Mouse (Mus musculus) spleen, postnatal 14 days (tissue): ENCODE results near the gene Wdr3.

Experiments
- DNase-seq, 2 experiments: peaks; one replicate each; pipeline ENCODE4 v3.0.0; 2021 to 2022; ENCODE audit warnings: low spot score in 2 of 2

Wdr3 gene

DNA sequence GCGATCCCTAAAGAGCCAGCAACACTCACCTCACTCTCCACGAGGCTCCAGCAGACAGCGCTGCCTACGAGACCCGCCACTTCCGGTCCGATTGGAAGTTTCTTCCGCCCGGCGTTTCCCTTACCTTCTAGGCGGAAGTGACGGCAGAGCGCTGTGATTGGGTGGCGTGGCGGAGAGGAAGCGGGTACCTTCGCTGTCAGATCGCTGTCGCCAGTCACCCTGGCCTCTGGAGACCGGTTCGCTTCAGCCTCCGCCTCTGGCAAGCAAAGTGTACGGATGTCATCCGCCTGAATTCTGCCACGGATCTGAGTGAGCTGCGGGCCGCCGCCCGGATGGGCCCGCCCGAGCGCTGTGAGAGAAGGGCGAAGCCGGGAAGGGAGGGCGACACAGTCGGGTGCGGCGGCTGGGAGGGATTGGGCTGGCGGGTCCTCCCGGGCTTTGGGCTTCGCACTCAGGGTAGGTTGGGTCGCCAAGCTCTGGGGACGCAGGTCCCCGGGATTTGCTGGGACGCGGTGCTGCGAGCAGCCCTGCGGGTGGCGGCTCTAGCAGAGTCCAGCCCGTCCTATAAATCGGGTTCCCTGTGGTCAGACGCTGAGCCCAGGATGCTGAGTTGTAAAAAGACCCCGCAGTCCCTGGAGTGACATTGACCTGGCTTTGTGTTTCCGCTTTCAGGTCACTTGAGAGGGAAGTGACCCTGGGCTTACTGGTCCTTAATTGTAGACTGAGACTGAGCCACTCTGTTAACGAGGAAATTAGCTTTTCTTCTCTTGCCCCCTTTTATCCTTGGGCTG lies at the start of gene Wdr3, which contains the start of gene Gdap2:
Gene Wdr3 (minus strand): TSS at position 93 of the 791 bp plus-strand sequence.
Gene Gdap2 (plus strand): TSS at position 67 of the 791 bp plus-strand sequence.
- peak; percentile 84 to 91 for DNase-seq

DNA sequence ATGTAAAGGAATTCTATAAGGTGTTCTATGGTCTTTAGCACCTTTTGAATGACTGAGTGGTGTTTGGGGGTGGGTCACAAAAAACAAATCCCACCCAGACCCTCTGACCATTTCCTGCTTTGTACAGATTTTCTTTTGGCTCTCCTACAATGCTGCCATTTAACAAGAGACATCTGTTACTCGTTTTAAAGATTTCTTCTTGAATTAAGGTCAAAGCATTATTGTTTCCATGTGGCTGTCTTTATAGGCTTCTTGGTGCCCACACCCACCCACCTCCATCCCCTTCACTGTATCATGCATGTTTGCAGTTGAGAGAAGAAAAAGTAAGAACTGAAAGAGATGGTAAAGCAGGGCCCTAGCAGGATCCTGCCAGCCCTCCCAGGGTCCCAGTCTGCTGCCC lies 44.8 kb upstream of the Wdr3 start:
- no peak for DNase-seq

DNA sequence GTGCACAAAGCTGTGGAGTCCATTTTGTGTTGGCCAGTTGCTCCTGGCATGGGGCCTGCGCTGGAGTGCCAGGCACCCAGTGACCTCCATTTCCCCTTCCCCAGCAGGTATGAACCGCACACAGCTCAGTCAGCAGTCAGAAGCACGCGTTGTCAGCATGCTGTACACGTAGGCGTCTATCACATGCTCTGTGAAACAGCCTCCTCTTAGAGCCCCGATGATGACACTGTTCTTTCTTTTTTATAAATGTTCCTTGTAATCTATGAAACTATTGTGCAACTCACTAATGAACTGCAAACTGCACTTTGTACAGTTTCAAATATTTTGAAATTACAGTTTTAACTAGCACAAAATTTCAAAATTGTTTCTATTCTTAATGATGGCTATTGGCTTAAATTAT lies 39.3 kb upstream of the Wdr3 start:
- no peak for DNase-seq

DNA sequence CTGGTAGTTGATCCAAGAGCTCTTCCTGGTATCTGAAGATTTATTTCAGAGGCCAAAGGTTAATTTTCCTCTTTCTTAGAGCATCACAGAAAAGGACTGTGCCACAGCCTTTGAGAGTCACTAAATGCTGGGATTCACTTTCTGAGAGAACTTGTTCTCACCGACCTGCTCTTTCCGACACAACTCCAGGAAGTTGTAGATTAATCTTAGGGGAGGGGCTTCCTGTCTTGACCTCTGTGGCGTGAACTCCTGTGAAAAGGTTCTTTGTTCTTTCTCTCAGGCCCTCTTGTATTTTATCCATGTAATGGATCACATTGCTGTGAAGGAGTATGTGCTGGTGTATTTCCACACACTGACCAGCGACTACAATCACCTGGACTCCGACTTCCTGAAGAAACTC lies 32.0 kb upstream of the Wdr3 start:
- no peak for DNase-seq

DNA sequence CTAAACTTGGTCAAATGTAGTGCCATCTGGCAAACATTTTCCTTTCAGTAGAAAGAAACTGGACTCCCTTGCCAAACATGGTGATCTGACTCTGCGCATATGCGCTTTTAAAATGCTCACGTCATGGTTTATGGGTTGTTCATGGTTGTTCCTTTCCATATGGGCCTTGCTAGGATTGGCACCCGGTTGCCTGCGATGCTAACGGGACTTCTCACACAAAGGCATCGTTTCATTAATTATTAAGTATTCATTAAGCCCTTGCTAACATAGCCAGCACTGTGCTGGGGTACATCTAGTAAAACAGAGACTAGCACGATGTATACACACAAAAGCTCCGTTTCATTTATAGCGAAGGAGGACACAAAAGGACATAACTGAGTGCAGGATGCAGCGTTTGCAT lies 27.7 kb upstream of the Wdr3 start:
- no peak for DNase-seq

DNA sequence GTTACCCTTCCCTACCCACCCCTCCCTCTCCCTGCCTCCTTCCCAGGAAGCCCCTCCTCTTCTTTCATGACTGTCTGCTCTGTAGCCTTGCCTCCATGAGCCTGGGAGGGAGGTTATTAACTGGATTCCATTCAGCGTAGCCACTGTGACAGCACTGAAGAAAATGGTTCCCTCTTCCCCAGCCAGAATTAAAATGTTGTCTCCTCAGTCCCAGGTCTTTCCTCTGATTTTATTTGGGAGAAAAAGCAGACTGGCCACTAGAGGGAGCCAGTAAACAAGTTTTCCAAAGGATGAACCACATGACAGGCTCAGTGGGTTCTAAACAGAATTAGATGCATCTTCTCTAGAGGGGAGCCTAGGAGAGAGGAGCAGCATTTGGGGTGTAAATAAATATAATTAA lies 27.2 kb upstream of the Wdr3 start:
- DNase-seq = peak in 1 of 2 experiments; percentile 26

DNA sequence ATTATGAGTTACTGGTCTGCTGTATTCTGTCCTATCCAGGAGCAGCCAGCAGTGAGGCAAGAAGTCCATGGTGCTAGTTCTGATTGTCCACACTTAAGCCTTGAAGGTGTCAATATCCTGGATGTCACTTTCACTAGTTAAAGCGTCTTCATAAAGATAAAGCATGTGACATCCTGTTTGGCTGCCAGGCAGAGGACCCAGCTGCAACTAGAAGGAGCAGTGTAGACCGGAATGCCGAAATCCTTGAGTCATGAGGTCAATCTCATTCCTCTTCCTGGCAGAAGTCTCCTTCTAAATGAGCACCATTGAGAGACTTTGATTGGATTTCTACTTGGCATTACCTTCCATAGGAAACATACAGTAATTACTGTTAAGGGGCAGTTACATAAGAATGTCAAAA lies 18.3 kb upstream of the Wdr3 start:
- no peak for DNase-seq

DNA sequence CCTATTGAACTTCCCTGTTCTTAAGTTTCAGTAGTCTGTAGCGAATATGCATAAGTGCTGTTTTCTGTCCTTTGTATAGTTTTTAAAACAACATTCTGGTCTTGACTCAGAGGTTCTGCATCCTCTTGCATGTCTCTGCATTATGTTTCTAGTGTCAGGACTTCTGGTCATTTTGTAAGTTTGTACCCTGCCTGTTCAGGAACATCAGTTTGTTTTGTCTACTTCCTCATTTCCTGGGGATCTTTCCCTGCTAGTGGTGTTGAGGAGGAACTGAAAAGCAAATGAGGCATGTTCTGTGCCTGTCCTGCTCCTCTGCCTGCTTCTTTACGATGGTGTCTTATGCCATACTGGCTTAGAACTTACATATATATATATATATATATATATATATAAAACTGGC lies 13.8 kb upstream of the Wdr3 start:
- no peak for DNase-seq

DNA sequence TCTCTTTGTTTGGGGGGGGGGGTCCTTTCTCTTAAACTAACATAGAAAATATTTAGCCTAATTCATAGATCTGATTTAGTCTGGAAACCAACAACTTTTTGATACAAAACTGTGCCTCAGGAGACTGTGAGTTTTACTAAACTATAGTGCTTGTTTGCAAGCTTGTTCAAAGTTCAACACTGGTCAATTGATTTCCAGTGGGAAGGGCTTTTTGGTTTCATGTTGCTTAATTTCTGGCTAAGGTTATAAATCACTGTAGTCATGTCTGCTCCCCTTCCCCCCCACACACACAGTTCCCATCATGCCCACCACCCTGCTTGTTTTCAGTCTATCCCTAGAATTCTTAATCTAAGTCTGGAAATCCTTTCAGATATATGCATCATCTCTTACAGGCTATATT lies 2.8 kb upstream of the Wdr3 start:
- no peak for DNase-seq

DNA sequence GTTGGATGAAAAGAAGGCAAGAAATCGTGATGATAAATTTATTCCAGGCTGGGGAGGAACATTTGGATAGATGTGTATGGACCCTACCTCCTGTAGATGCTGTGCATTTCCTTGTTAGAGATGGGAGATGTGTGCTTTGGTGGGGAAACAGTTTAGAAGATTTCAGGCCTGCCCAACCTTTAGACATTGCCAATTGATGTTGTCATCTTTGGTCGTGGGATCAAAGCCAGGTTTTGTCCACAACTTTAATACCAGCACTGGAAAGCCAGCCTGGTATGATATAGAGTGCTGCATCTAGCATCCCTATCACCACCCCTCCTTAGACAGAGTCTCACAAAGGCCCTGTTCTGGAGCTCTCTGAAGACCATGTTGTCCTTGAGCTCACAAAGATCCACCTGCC lies 1.3 kb upstream of the Wdr3 start:
- no peak for DNase-seq

DNA sequence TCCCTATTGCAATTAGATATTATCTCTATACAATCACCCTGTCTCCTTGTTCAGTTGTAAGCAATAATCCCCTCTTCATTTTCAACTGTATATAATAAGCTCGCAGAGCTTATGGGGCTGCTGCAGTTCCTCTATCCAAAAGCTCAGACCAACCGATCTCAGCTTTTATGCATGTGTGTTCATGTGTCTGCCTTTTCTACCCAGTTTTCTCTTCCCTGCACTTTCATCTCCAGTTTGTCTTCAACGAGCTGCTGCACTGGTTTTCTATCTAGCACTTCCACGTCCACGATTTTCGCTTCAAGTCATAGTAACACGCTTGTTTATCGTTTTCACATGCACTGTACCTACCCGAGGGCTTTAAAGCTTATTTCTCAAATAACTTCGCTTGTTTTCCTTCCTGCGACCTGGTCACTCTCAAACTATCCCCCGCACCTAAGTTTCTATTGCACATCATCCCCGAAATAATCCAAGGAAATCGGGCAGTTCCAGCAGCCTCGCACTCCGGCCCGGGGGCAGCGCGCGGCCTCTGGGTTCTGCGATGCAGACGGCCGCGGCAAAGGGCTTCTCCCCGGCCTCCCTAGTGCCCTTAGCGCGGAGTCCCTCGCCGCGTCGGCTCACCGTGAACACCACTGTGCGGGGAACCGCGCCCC lies 417 bp downstream of the Wdr3 start:
- no peak for DNase-seq

DNA sequence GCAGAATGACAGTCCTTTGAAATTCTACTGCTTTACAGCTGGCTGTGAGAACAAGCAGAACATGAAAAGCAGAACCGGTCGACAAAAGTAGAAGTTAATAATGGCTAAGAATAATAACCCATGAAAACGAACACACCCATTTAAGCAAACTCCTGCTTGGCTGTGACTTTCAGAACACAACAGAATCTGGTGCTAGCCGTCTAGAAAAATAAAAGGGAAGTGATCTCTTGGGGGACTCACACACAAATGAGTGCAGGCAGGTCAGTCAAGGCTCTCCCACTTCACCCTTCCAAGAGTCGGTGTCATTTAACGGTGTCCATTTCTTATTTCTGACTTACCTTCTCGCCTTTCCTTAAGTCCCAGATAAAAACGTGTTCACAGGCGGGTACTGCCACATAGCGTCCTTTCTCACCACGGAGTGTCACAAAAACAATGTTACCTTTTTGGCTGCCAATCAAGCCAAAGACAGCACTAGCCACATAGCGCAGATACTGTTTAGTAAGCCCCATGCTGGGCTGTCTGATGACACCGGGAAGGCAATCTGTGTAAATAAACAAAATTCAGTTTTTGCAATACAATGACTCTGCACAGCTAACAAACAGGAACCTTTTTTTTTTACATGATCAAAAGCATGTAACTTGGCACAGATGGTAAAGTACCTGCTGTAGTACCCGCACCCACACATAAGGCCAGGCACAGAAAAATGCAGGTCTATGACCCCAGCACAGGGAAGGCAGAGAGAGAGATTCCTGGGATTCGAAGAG lies 1.3 kb downstream of the Wdr3 start:
- DNase-seq = no peak

DNA sequence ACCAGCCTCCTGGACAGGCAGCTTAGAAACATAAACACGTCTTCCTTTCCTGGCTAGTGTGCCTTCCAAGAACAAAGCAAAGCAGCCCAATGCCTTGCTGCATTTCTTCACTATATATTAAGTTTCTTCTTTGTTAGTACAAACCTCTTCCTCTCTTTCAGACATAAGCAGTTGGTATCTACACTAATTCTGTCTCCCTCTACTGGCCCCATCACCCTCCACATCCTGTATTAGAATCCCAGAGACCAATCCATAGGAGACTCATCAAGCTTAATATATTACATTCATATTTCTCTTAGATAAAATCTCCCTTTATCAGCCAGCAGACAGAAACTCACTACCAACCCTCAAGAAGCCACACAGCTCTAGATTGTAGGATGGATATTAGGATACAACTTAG lies 39.8 kb downstream of the Wdr3 start:
- DNase-seq = no peak

DNA sequence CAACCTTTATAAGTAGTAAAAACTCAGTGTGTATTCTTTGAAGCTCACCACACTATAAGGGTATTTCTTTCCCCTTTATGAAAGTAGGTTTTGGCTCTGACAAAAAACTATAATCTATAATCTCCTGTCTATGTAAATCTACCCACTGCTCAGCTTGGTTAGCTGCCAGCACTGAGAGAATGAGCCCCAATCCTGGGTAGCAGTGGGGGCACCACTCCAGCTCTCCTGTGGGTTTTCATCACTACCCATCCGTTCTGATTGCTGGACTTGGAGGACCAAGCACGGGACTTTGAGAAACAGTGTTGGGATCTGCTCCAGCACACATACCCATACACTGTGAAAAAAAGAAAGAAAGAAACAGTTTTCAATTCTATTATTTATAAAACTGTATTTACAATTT lies 40.2 kb downstream of the Wdr3 start:
- no peak for DNase-seq

DNA sequence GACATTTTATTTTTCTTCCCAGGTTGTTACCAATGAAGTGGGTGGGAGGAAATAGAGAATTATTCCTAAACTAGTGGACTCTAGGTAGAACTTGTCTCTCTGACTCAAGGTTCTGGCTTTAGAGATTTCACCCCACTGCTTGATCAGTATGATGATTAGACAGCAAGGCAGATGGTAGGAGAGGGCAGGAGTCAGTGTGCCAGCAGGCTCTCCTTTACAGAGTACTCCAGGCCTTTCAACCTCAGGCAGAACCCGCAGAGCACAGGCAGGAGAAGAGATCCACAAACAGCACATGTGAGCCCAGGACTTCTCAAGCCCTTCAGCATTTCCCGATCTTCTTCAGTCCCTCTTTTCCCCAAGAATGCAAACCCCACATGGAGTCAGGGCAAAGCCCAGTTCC lies 43.5 kb downstream of the Wdr3 start:
- no peak for DNase-seq

DNA sequence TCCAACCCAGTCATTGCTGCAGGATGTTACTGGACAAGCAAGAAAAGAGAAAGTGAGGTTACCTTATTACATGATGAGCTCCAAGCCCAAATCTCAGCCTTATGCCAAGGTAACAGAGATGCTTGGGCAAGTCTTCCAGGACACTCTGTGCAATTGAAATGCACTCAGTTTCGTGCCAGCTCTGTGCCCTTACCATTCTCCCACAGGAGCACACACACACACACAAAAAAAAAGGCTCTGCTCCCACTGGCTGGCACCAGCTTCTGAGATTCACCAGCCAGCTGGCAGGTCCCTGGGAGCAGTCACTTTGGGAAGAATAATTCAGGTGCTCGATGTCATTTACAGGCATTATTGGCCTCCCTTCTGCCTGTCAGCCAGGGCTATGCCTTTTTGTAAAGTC lies 55.5 kb downstream of the Wdr3 start:
- no peak for DNase-seq

DNA sequence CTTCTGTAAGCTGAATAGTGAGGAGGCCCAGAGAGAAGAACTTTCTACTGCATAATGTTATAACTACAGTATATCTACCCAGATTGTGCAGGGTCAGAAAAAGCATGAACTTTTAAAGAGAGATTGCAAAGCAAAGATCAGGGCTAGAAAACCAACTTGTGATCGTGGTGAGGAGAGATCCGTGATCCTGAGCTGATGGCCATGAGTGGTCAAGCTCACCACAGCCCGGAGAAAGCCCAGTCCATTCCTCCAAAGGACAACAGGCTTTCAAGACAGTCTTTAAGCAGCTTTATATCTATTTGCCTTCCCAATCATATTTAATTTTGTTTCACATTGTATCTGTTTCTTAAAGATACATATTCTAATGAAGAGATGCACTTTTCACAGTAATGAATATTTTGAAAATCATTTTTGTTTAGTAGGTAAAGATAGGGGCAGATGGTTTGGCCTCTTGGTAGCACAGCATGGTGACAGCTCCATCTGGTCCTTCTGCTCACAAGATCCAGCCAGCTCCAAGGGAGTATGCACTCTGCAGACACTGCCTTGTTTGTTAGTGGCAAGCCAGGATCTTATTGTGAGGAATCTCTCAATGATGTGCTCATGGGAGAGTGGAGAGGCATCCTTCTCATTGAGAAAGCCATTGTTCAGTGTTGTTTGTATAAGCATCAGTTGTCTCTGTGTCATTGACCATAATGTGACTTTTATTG lies 59.7 kb downstream of the Wdr3 start:
- DNase-seq = no peak
